8 mouse cellular contexts compared by ENCODE assay signal in the genomic region with DNA sequence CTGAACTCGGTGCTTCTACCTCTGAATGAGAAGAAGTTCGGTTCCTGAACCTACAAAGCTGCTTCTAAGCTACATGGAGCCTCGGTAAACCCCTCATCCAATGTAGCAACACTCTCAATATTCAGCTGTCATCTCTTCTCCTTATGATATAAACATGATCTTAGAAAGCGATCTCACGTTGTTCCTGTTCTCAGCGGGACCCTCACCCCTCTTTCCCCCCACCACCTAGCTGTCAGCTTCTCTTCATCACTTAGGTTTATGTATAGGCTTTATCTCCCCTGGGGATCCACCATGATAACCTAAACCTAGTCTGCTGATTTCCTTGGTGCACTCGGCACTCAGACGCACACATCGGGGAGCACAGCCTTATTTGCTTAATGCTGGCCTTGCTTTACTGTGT. TPM values are rescaled to one million over a fixed set of nuclear protein-coding genes. Genes with fewer than 3 reads are reported as not detected.
DNase-seq lines count a peak whose midpoint lies in the region; ATAC-seq and TF ChIP-seq lines count a peak whose summit lies in the region.

A gene (minus strand): TSS at position 101 of the 400 bp plus-strand sequence.

- no peaks in the 10 kb centered on the region for H3K27me3 ChIP-seq in kidney, adult 2 months (replicated peaks; ENCODE audit: control insufficient read depth, insufficient read depth, low read length)
- H3K27me3 ChIP-seq in Patski: no peaks in the 10 kb centered on the region
- 0 out of 2 replicates have a peak, but pooled peaks cover 2% of the 10 kb centered on the region for H3K27me3 ChIP-seq in forebrain, embryonic 13.5 days
- H3K27me3 ChIP-seq in midbrain, embryonic 14.5 days (ENCODE audit: control insufficient read depth, insufficient read depth, low read length): no peaks in the 10 kb centered on the region; the same call in 1 of the 2 replicates

- ATAC-seq in Patski: no peak
- ATAC-seq in forebrain, embryonic 13.5 days: no peak
- ATAC-seq in midbrain, embryonic 14.5 days (ENCODE audit: low FRiP score, low TSS enrichment): no peak

- H3K4me2 ChIP-seq in forebrain, embryonic 13.5 days: peak within 1 kb of the TSS; percentile 75
- peak within 1 kb of the TSS; percentile 72 for H3K4me2 ChIP-seq in midbrain, embryonic 14.5 days (ENCODE audit: low read length)

- no peaks in the 10 kb centered on the region for H3K4me1 ChIP-seq in kidney, adult 2 months (ENCODE audit: control insufficient read depth, insufficient read depth, low read length)
- H3K4me1 ChIP-seq in forebrain, embryonic 13.5 days: peaks cover 28% of the 10 kb centered on the region
- peaks cover 15% of the 10 kb centered on the region; the same call in 1 of the 2 replicates for H3K4me1 ChIP-seq in midbrain, embryonic 14.5 days (ENCODE audit: control insufficient read depth, insufficient read depth, low read length)

- peak within 1 kb of the TSS; percentile 77 for H3K9ac ChIP-seq in forebrain, embryonic 13.5 days
- peak within 1 kb of the TSS; percentile 67 for H3K9ac ChIP-seq in midbrain, embryonic 14.5 days (replicated peaks; ENCODE audit: low read length)

- TF ChIP-seq POLR2A in kidney, adult 2 months (IDR thresholded peaks at IDR 0.05; ENCODE audit: low read depth, low read length): no peak

- H3K9me3 ChIP-seq in forebrain, embryonic 13.5 days (replicated peaks): no peaks in the 10 kb centered on the region
- no peaks in the 10 kb centered on the region for H3K9me3 ChIP-seq in midbrain, embryonic 14.5 days (ENCODE audit: control insufficient read depth, low read length)

- peak within 1 kb of the TSS; percentile 99 for H3K4me3 ChIP-seq in kidney, adult 2 months (ENCODE audit: insufficient read depth, low read depth, low read length)
- H3K4me3 ChIP-seq in forebrain, embryonic 13.5 days: peak within 1 kb of the TSS; percentile 69
- peak within 1 kb of the TSS; percentile 63 for H3K4me3 ChIP-seq in midbrain, embryonic 14.5 days (replicated peaks; ENCODE audit: low read depth, low read length)

- no peaks in the 10 kb centered on the region for H3K36me3 ChIP-seq in kidney, adult 2 months (ENCODE audit: control insufficient read depth, insufficient read depth, low read length)
- H3K36me3 ChIP-seq in forebrain, embryonic 13.5 days (ENCODE audit: poor library complexity, severe bottlenecking): peaks cover 21% of the 10 kb centered on the region
- peaks cover 10% of the 10 kb centered on the region for H3K36me3 ChIP-seq in midbrain, embryonic 14.5 days (ENCODE audit: control insufficient read depth, insufficient read depth, low read length)

- peak within 1 kb of the TSS; percentile 88 for H3K27ac ChIP-seq in kidney, adult 2 months (ENCODE audit: insufficient read depth, low read depth, low read length)
- H3K27ac ChIP-seq in forebrain, embryonic 13.5 days: peak within 1 kb of the TSS; percentile 87
- peak within 1 kb of the TSS; percentile 95 for H3K27ac ChIP-seq in midbrain, embryonic 14.5 days (replicated peaks; ENCODE audit: low read depth, low read length)

- no peak for TF ChIP-seq CTCF in kidney, adult 2 months (conservative IDR thresholded peaks at IDR 0.05; ENCODE audit: insufficient read depth, insufficient read length, low read depth, low read length)
- TF ChIP-seq CTCF in Patski (IDR thresholded peaks at IDR 0.05): no peak

- in situ Hi-C loops in Patski (cut with MboI; ENCODE audit: low pct_unique_long_range_greater_than_20kb): no loop called here

- 86% methylated on average over 9 of the region's 9 CpGs for WGBS in kidney, adult 2 months
- WGBS in forebrain, embryonic 13.5 days: 78% methylated on average over 9 of the region's 9 CpGs
- 72% methylated on average over 9 of the region's 9 CpGs for WGBS in midbrain, embryonic 14.5 days

- DNase-seq in kidney, adult 2 months: no peak
- DNase-seq in kidney, postnatal 25 days: no peak
- DNase-seq in Patski (ENCODE audit: low read depth, low spot score): no peak
- DNase-seq in layer of hippocampus, postnatal 14 days (ENCODE audit: low spot score in 2 of 2): no peak
- DNase-seq in midbrain, embryonic 14.5 days: no peak
- no peak for DNase-seq in cerebellum, adult 8-10 months
- DNase-seq in embryo, embryonic 10.5 days (ENCODE audit: low spot score): no peak

- POLR2A ChIA-PET in Patski (lab: Charles Lee): interaction anchor here (0.9 kb wide), 1 partner anchor 69 kb away, joined by 3 read pairs; no protein-coding TSS in a partner anchor

- CTCF ChIA-PET in Patski (lab: Charles Lee): interaction anchor here (1.2 to 3.3 kb wide), 5 partner anchors 39 to 71 kb away, joined by 3 to 13 read pairs (median 3); a partner anchor contains a TSS

RNA-seq across cellular contexts. Expression of the gene that starts here (rescaled TPM):
- 20.4 and 20.8 TPM in 2 replicates for polyA plus RNA-seq in kidney, adult 2 months (2012; rRNA removed)
- polyA plus RNA-seq in Patski (2021): 30.5 TPM
- polyA plus RNA-seq in forebrain, embryonic 13.5 days (2015; fragmentation: Nextera tagmentation; extraction: Ambion mirVana): 40.7 and 48.2 TPM in 2 replicates
- total RNA-seq in layer of hippocampus, postnatal 14 days (2021): 10 to 100 TPM; 17.0 to 18.1 TPM
- 30.5 and 31.0 TPM in 2 replicates for polyA plus RNA-seq in midbrain, embryonic 14.5 days (2014; fragmentation: Nextera tagmentation; extraction: Ambion mirVana)
